Mouse (Mus musculus): ENCODE results near the gene N4bp2.

DNA sequence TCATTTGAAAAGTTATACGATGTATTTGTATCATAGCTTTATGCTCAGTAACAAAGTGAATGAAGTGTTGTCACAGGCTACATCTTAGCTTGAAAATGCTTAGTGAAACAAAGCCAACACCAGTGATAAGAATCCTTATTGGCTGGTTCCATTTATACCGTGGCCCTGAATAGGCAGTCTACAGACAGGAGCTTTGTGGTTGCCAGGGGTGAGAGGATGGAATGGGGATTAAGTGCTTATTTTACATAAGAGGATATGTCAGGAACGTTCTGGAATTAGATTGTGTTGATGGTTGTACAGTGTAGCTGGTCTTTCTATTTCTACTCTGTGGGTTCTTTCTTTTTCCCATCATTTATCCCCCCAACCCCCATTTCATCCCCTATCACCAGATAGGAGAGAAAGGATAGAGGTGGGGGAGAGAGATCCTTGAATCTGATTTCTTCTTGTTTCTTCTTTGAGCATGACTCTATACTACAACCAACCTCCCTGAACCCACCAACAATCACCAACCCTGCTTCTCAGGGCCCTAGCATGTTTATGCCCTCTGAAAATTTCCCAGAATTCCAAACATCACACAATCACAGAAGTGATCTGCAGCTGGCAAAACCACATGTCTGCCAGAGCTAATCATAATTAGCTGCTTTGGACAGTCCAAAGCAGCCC is 16.2 kb downstream of the N4bp2 start:
- TF ChIP-seq POLR2A (IDR thresholded peaks at IDR 0.05; ENCODE audit: control insufficient read depth, extremely low read depth, insufficient read depth, low read length, poor library complexity): no peak
- no peak for TF ChIP-seq CTCF (IDR thresholded peaks at IDR 0.05; ENCODE audit: borderline replicate concordance, control insufficient read depth, extremely low read depth, insufficient read depth, low read length, poor library complexity)
